Mouse (Mus musculus) G1E-ER4 (cell line): ENCODE data around the gene 3110082I17Rik. TPM values are rescaled to one million over a fixed set of nuclear protein-coding genes. Genes with fewer than 3 reads are reported as not detected.

Source experiments
- GATA1 ChIP-seq: IDR thresholded peaks from one replicate; pipeline ENCODE4 v1.8.0; 2012; ENCODE audit warnings: low read length, inconsistent platforms
- polyA plus RNA-seq: library from polyadenylated mRNA; stranded (reverse); fragments of >175 nt; gene quantifications from 2 replicates; pipeline ENCODE4 v1.2.3, GENCODE M21; 2012

Gene 3110082I17Rik
- polyA plus RNA-seq, 1 experiment, result 79.0 TPM

DNA sequence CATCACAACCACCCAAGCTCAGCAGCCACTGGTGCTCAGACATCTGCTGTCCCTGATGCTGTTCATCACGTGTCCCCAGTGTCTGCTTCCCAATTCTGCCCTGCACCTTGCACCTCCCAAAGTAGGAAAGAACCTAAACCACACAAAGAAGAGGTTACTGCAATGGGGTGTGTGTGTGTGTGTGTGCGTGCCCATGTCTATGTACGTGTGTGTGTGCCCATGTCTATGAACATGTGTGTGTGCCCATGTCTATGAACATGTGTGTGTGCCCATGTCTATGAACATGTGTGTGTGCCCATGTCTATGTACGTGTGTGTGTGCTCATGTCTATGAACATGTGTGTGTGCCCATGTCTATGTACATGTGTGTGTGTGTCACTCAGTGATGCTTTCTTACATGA, 64.8 kb downstream of the 3110082I17Rik start:
- TF ChIP-seq GATA1, result no peak

DNA sequence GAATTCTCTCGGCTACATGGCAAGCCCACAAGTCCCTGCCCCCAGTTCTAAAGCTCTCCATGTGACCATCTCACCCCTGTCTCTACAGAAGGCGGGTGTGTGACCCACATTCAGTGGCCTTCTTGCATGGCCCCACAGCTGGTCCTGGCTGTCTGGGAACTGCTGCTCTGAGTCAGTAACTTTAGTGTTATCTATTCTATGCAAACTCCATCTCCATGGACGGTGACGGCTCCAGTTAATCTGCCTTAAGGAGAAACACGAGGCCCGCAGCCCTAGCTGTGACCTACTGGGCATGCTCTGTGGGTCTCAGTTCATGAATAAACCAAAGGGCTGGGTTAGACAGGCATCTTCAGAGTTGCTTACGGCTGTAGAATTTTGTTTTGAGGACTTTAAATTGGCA, 65.9 kb downstream of the 3110082I17Rik start:
- TF ChIP-seq GATA1, result no peak

GRCm38 (mm10) chr5:139393197-139393588, 67.1 kb downstream of the 3110082I17Rik start:
- no peak for TF ChIP-seq GATA1

GRCm38 (mm10) chr5:139392219-139393196, 67.8 kb downstream of the 3110082I17Rik start:
- TF ChIP-seq GATA1, result no peak

DNA sequence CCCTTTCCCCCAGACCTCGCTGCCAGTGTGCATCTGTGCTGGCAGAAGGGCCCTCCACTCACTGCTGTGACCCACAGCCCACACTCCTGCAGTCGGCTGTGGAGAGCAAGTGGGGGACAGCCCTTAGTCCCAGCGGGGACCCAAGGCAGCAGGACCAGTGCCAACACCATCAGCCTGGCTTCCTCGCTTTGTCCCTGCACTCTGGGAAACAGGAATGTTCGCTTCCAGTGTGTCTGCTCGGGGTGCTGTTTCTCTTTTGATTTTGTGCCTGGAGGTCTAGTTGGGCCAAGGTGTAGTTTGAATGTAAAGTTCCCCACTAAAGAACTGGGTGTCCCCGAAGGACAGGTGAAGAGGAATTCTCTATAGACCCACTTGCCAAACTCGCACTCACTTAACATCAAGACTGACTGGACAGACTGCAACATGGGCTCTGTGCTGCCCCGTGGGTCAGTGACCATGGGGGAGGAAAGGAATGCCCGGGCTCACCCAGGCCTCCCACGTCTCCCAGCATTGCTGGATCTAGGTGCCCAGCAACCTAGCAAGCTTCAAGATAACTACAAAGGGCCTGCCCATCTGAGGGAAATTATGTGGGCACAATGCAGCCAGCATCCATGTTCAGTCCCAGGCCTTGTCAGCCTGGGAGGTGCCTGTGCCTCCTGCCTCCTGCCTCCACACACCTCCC, 68.9 kb downstream of the 3110082I17Rik start:
- TF ChIP-seq GATA1, result no peak

DNA sequence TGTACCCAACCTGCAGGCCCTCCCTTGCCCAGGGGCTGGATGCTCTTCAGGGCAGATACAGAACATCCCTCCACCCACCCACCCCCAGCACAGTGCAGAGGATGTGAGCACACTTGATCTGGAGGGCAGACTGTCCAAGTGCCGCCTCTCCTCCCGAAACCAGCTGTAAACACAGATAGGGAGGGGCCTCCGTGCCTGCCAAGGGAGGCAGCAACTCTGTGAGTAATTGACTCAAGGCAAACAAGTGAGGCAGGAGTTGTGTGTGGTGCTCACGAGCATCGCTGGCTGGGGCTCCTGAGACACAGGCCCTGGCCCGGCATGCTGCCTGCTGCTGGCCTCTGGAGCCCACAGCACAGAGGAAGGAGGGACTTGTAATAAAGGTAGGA, 70.7 kb downstream of the 3110082I17Rik start:
- no peak for TF ChIP-seq GATA1

- TF ChIP-seq GATA1, result peak; percentile 43
These were observed 71.3 kb downstream of the 3110082I17Rik start for GRCm38 (mm10) chr5:139388694-139389675.

- no peak for TF ChIP-seq GATA1
These were observed 72.1 kb downstream of the 3110082I17Rik start for GRCm38 (mm10) chr5:139388195-139388570.

GRCm38 (mm10) chr5:139387329-139388194, 72.8 kb downstream of the 3110082I17Rik start:
- TF ChIP-seq GATA1, result no peak

DNA sequence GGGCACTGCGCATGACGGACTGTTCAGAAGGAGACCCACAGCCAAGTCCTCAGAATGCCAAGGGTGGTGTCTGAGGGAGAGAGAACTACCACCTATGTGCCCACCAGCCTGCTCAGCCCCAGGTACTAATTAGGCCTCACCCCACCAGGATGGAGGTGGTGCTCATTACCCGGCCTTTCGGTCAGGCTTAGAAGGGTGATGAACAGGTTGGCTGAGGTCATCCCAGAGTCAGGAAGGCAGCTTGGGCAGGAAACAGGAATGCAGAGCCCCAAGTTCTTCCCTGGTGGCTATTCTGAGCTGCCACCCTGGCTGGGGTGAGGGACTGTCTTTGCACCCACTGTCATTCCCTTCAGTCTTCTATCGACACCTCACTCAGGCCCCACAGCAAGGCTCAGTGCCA, 74.3 kb downstream of the 3110082I17Rik start:
- TF ChIP-seq GATA1, result no peak

GRCm38 (mm10) chr5:139384531-139384930, 75.8 kb downstream of the 3110082I17Rik start:
- no peak for TF ChIP-seq GATA1

DNA sequence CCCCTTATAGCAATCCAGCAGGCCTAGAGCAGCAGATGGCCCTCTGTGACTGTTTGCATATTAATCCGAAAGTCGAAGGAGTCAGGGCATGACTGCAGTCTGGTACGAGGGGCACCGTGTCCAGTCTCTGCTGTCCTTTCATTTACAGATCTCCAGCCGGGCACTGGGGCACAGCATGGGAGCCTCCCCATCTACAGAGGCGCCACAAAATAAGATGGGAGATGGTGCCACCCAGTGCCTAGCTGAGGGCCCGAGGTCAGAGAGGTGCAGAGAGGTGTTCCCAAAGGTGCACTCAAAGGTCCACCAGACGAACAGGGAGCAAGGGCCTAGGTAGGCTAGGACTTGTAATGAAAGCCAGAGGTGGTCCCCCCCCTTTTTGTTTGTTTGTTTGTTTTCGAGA, 77.1 kb downstream of the 3110082I17Rik start:
- TF ChIP-seq GATA1, result no peak

GRCm38 (mm10) chr5:139382760-139383159, 77.6 kb downstream of the 3110082I17Rik start:
- peak; percentile 39 for TF ChIP-seq GATA1
